Mouse (Mus musculus) forebrain, embryonic 14.5 days (tissue): Measurements from ENCODE around the gene Ctrc. TPM values are rescaled to one million over a fixed set of nuclear protein-coding genes. Genes with fewer than 3 reads are reported as not detected.

Source experiments
- polyA plus RNA-seq: library from polyadenylated mRNA; unstranded; fragments of >200 nt; fragmentation: Nextera tagmentation; extraction: Ambion mirVana; gene quantifications from 2 replicates; pipeline ENCODE4 v1.2.1, GENCODE M21; 2014

Ctrc gene
- polyA plus RNA-seq, 1 experiment from 2014 or later: not detected

Other genes with a start within 250 kb of the Ctrc start
- gene Fblim1, start 240.3 kb downstream of the Ctrc start, polyA plus RNA-seq: 15.1 and 19.7 TPM in 2 replicates
- gene Tmem82, start 227.7 kb downstream of the Ctrc start, polyA plus RNA-seq: 0.12 TPM in 1 of 2 replicates, not detected in the other
- 0.07 TPM in 1 of 2 replicates, not detected in the other for gene Slc25a34, start 222.5 kb downstream of the Ctrc start, polyA plus RNA-seq
- 3.6 and 3.9 TPM in 2 replicates for gene Plekhm2, start 181.5 kb downstream of the Ctrc start, polyA plus RNA-seq
- 2.5 TPM in 1 of 2 replicates, not detected in the other for gene Rsc1a1, start 160.8 kb downstream of the Ctrc start, polyA plus RNA-seq
- 6.7 and 9.3 TPM in 2 replicates for gene Ddi2, start 122.9 kb downstream of the Ctrc start, polyA plus RNA-seq
- gene Agmat, start 99.7 kb downstream of the Ctrc start, polyA plus RNA-seq: not detected in 2 replicates
- gene Dnajc16, start 55.4 kb downstream of the Ctrc start, polyA plus RNA-seq: 3.6 and 4.6 TPM in 2 replicates
- gene Casp9, start 52.7 kb downstream of the Ctrc start, polyA plus RNA-seq: 8.3 and 10.2 TPM in 2 replicates
- gene Cela2a, start 20.2 kb downstream of the Ctrc start, polyA plus RNA-seq: not detected in 2 replicates
- 44.0 and 49.3 TPM in 2 replicates for gene Efhd2, start 28.6 kb upstream of the Ctrc start, polyA plus RNA-seq
- 1.3 and 2.2 TPM in 2 replicates for gene Fhad1, start 168.7 kb upstream of the Ctrc start, polyA plus RNA-seq
- gene Tmem51, start 237.9 kb upstream of the Ctrc start, polyA plus RNA-seq: 6.2 and 6.5 TPM in 2 replicates